Mouse (Mus musculus): ENCODE measurements at regions not wholly inside any gene's neighbourhood (a gene's known extent, or its start where the extent isn't known, plus 50 kb on each side); places are given as distances from the start of the nearest gene placed in this dataset.

DNA sequence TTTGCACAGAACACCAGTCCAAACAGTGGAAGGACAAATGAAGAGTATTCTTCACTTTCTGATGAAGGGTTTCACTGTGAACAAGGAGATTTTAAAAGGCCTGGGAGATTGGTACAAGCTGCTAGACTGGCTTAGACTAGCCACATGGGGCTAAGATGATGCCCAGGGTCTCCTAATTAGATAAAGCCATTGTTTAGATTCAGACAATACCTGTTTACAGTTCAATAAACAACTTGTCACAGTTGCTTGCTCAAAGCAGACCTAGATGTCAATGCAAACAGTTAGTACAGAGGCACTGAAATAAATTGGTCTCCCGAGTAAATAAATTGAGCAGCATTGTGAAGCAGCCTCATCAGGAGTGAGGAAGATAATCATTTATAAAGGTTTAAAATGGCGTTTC lies 359.6 kb downstream of the Rwdd3 start:
- Histone ChIP-seq H3K9me3 (no peaks in the 10 kb centered on the region), H3K9ac (no peak overlapping the region), H3K4me2 (no peak overlapping the region), H3K4me3 (no peak overlapping the region), H3K27ac (no peak overlapping the region), H3K4me1 (no peaks in the 10 kb centered on the region), H3K36me3 (no peaks in the 10 kb centered on the region), H3K27me3 (no peaks in the 10 kb centered on the region)
- no peak for ATAC-seq (ENCODE audit: insufficient number of reproducible peaks, low FRiP score, low TSS enrichment, low read depth)
- 65% methylated on average over 2 of the region's 2 CpGs for WGBS

DNA sequence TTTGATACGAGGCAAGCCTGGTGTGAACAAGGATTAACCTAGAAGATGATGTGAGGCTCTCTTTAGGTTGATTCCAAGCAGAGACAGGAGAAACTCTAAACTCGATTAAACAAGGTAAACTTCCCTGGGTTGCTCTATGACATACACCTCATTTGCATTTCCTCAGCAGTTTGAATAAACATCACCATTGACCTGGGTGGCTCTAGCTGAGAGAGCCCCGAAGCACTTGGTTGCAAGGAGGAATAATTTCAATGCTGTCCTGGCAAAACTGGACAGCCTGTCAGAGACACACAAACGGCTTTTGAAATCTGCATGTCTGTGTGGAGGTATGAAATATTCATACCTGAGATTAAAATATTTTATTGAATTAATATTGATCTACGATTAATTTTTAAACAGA lies 361.0 kb downstream of the Rwdd3 start:
- no peaks in the 10 kb centered on the region for H3K27me3 ChIP-seq
- WGBS, result 66% methylated on average over 5 of the region's 5 CpGs
- no peak overlapping the region for H3K4me2 ChIP-seq
- no peak for ATAC-seq (ENCODE audit: insufficient number of reproducible peaks, low FRiP score, low TSS enrichment, low read depth)
- H3K36me3 ChIP-seq, result no peaks in the 10 kb centered on the region
- no peaks in the 10 kb centered on the region for H3K4me1 ChIP-seq
- no peak overlapping the region for H3K4me3 ChIP-seq
- H3K9ac ChIP-seq, result no peak overlapping the region
- no peak overlapping the region for H3K27ac ChIP-seq
- no peaks in the 10 kb centered on the region for H3K9me3 ChIP-seq

DNA sequence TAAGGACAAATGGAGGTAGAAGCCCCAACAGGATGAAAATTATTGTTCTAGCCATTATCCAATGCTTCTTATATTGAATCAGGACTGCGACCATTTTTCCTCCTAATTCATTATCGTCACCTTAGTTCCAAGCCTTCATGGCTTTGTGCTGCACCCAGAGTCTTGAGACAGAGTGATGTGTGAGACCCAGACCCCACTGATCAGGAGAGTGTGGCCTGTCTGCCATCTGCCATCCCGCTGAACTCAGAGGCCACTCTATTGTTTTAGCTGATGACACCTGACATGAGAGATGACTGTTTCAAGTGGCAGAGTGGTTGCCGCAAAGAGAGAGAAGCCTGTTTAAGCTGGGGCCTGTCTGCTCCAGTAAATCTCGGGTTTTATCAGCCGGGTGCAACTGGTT lies 361.4 kb downstream of the Rwdd3 start:
- H3K9me3 ChIP-seq, result no peaks in the 10 kb centered on the region
- no peak overlapping the region for H3K4me2 ChIP-seq
- no peaks in the 10 kb centered on the region for H3K27me3 ChIP-seq
- H3K36me3 ChIP-seq, result no peaks in the 10 kb centered on the region
- ATAC-seq (ENCODE audit: insufficient number of reproducible peaks, low FRiP score, low TSS enrichment, low read depth), result no peak
- H3K9ac ChIP-seq, result no peak overlapping the region
- H3K4me3 ChIP-seq, result no peak overlapping the region
- 58% methylated on average over 6 of the region's 6 CpGs for WGBS
- H3K27ac ChIP-seq, result no peak overlapping the region
- no peaks in the 10 kb centered on the region for H3K4me1 ChIP-seq

DNA sequence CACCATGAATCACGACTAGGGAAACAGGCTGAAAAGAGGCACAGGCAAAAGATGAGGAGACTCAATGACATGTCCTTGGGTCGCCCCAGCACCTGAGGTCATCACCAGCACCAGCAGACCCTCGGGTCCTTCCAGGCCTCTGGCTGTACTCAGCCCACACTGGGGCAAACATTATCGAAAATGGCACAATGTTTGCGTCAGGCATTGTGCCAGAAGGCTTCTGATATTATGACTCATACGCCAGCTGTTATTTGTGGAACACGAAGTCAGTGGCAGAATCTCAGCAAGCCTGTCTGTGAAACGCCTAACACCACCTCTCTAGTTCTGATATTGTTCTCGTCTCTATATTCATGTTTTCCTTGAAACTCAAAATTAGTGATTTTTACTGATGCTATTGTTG lies 384.8 kb downstream of the Rwdd3 start:
- Histone ChIP-seq H3K36me3 (no peaks in the 10 kb centered on the region), H3K9me3 (no peaks in the 10 kb centered on the region), H3K4me1 (no peaks in the 10 kb centered on the region), H3K4me2 (no peak overlapping the region), H3K9ac (no peak overlapping the region), H3K4me3 (no peak overlapping the region), H3K27ac (no peak overlapping the region), H3K27me3 (no peaks in the 10 kb centered on the region)
- WGBS, result 73% methylated on average over 9 of the region's 9 CpGs
- no peak for ATAC-seq (ENCODE audit: insufficient number of reproducible peaks, low FRiP score, low TSS enrichment, low read depth)

DNA sequence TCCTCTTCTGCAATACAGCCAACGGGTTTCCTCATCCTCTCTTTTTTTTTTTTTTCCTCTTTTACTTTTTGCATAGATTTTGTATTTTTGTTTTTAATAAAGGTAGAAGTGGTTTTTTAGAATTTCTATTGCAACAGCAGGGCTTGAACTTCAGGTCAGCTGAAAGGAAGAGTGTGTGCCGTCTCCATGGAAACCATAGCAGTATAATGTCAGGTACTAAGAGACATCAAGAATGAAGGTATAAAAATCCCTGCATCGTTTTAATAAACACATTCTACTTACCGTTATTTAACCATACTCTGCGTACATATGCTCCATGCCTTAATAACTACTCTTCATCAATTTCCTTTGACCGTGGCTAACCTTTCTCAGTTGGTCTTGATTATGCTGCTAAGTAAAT lies 390.0 kb downstream of the Rwdd3 start:
- no peaks in the 10 kb centered on the region for H3K9me3 ChIP-seq
- no peak overlapping the region for H3K4me2 ChIP-seq
- H3K36me3 ChIP-seq, result no peaks in the 10 kb centered on the region
- H3K27ac ChIP-seq, result no peak overlapping the region
- no peaks in the 10 kb centered on the region for H3K4me1 ChIP-seq
- H3K27me3 ChIP-seq, result no peaks in the 10 kb centered on the region
- no peak overlapping the region for H3K9ac ChIP-seq
- 59% methylated on average over 6 of the region's 6 CpGs for WGBS
- H3K4me3 ChIP-seq, result no peak overlapping the region
- ATAC-seq (ENCODE audit: insufficient number of reproducible peaks, low FRiP score, low TSS enrichment, low read depth), result no peak

DNA sequence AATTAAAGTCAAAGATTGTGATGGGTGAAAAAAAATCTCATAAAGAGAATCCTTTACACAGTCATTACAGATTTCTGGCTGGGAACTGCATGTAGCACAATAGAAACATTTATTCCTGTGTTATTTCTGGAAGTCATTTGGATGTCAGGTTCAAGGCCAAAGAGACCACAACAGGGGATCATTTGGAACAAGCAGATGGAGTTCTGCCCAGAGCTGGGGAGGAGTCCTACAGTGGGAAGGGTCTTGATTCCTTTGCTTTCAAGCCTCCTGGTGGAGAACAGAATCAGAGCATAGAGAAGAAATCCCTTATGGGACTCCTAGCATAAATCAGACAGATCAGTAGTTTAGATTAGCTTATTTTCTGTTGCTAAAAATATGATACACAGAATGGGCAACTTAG lies 392.4 kb downstream of the Rwdd3 start:
- no peak for ATAC-seq (ENCODE audit: insufficient number of reproducible peaks, low FRiP score, low TSS enrichment, low read depth)
- no peaks in the 10 kb centered on the region for H3K27me3 ChIP-seq

DNA sequence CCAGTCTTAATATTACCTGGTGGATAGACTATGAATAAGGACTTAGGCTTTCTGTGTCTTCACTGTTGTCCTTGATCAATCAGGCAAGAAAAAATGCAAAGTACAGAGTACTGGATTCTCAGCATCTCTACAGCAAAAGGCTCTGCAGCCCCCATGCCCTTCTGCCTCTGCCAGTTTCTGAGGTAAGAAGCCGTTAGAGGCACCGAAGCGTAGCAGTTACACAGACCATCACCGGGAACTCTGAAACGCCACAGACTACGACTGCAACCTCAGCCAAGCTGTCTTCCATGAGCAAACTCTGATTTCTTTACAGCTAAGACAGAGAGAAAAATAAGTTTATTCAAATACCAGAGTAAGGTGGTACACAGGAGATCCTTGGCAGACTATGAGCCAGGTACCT lies 396.5 kb downstream of the Rwdd3 start:
- WGBS, result 90% methylated on average over 6 of the region's 6 CpGs
- no peak overlapping the region for H3K4me2 ChIP-seq
- no peak for ATAC-seq (ENCODE audit: insufficient number of reproducible peaks, low FRiP score, low TSS enrichment, low read depth)
- H3K9ac ChIP-seq, result no peak overlapping the region
- H3K27ac ChIP-seq, result no peak overlapping the region
- no peaks in the 10 kb centered on the region for H3K4me1 ChIP-seq
- no peaks in the 10 kb centered on the region for H3K36me3 ChIP-seq
- H3K9me3 ChIP-seq, result no peaks in the 10 kb centered on the region
- no peaks in the 10 kb centered on the region for H3K27me3 ChIP-seq
- no peak overlapping the region for H3K4me3 ChIP-seq

More for the DNA sequence above, 392.4 kb downstream of the Rwdd3 start:
- Histone ChIP-seq H3K27ac (no peak overlapping the region), H3K4me3 (no peak overlapping the region), H3K4me2 (no peak overlapping the region), H3K36me3 (no peaks in the 10 kb centered on the region), H3K4me1 (no peaks in the 10 kb centered on the region), H3K9ac (no peak overlapping the region), H3K9me3 (no peaks in the 10 kb centered on the region)

DNA sequence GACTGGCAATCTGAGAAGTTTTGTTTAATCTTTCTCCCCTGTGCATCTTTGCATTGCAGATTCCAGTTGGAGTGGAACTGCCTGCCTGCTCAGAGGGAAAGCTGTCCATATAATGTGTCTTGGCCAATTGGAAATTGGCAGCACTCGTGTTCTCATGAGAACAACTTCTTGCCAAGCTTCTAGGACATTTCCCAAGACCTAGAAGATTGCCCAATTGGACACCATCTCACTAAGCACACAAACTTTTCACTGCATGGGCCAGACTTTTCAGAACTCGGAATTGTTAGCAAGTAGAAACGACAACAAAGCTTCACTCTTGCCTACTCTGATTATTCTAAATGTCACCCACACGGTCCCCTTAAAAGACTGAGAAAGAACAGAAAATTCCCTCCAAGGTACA lies 409.8 kb downstream of the Rwdd3 start:
- no peak overlapping the region for H3K9ac ChIP-seq
- H3K4me3 ChIP-seq, result no peak overlapping the region
- no peak overlapping the region for H3K4me2 ChIP-seq
- H3K4me1 ChIP-seq, result no peaks in the 10 kb centered on the region
- WGBS, result 76% methylated on average over 4 of the region's 4 CpGs
- ATAC-seq (ENCODE audit: insufficient number of reproducible peaks, low FRiP score, low TSS enrichment, low read depth), result no peak
- H3K27ac ChIP-seq, result no peak overlapping the region
- H3K36me3 ChIP-seq, result no peaks in the 10 kb centered on the region
- no peaks in the 10 kb centered on the region for H3K9me3 ChIP-seq
- H3K27me3 ChIP-seq, result no peaks in the 10 kb centered on the region

DNA sequence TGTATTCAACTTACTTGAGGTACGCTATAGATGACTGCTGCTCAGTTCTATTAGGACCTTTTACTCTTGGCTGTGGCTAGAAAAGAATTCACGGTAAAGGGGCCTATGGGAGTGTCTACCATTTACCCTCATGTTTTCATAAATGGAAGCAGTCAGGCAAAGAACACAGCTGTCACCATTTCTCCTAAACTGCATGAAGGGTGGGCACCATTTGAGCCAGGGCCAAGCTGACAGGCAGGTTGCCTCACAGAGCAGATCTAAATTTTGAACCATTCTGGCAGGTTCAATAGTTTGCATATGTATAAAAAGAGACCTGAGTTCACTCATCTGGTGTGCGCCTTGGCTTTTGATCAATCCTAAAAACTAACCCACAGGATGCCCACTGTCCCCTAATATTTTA lies 410.3 kb downstream of the Rwdd3 start:
- ATAC-seq (ENCODE audit: insufficient number of reproducible peaks, low FRiP score, low TSS enrichment, low read depth), result no peak
- no peaks in the 10 kb centered on the region for H3K9me3 ChIP-seq
- no peak overlapping the region for H3K9ac ChIP-seq
- H3K4me1 ChIP-seq, result no peaks in the 10 kb centered on the region
- no peak overlapping the region for H3K27ac ChIP-seq
- H3K27me3 ChIP-seq, result no peaks in the 10 kb centered on the region
- no peaks in the 10 kb centered on the region for H3K36me3 ChIP-seq
- no peak overlapping the region for H3K4me3 ChIP-seq
- 86% methylated on average over 3 of the region's 3 CpGs for WGBS
- H3K4me2 ChIP-seq, result no peak overlapping the region

DNA sequence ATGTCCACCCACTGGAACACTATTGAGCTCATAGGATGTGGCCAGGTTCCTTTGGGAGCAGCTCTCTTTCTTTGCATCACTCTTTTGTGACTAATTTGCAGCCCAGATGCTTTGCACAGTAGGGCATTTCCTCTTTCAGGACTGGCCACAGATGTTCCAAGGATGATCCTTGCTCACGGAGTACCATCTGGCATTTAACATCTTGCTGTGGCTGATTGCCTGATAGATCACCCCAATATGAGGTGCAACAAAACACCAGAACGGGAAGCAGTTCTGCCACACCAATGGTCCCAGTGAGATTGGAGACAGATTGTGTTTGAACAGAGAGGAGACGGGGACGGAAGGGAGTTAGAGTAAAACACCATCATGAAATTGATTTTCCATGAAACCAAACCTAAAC lies 423.0 kb downstream of the Rwdd3 start:
- no peak overlapping the region for H3K4me3 ChIP-seq
- no peak overlapping the region for H3K4me2 ChIP-seq
- ATAC-seq (ENCODE audit: insufficient number of reproducible peaks, low FRiP score, low TSS enrichment, low read depth), result no peak
- H3K9me3 ChIP-seq, result no peaks in the 10 kb centered on the region
- WGBS, result 64% methylated on average over 4 of the region's 4 CpGs
- no peaks in the 10 kb centered on the region for H3K27me3 ChIP-seq
- H3K36me3 ChIP-seq, result no peaks in the 10 kb centered on the region
- no peak overlapping the region for H3K27ac ChIP-seq
- no peak overlapping the region for H3K9ac ChIP-seq
- H3K4me1 ChIP-seq, result no peaks in the 10 kb centered on the region

DNA sequence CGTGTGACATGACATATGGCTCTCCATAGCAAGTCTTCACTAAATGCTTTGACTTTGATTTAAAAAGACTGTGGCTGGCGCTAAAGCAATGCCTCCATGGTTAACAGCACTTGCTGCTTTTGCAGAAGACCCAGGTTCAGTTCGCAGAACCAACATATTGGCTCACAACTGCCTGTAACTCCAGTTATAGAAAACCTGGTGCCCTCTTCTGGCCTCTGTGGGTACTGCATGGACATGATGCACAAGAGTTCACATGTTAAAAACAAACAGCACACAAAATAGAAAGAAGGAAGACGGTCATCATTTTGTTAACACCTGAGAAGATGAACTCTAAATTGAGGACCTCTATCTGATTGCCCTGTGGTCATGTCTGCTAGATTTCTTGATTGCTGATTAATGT lies 423.8 kb downstream of the Rwdd3 start:
- H3K4me3 ChIP-seq, result no peak overlapping the region
- WGBS, result 83% methylated on average over 4 of the region's 4 CpGs
- no peak for ATAC-seq (ENCODE audit: insufficient number of reproducible peaks, low FRiP score, low TSS enrichment, low read depth)

DNA sequence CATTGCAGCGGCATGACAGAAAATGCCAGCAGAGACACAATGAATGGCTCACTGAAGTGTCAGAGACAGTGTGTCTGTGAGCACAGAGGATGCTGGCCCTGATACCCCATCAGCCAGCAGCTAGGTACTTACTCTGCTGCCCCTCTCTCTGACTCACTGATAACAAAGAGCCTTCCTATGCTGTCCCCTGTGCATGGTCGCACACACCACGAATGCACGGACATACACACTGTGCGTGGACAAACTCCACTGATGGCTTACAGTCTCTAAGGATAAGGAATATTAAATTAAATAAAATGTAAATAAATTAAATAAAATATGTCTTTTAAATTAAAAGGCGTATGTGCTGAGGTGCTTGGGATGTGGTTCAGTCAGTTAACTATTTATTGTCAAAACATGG lies 438.2 kb downstream of the Rwdd3 start:
- no peak overlapping the region for H3K4me3 ChIP-seq
- no peak for ATAC-seq (ENCODE audit: insufficient number of reproducible peaks, low FRiP score, low TSS enrichment, low read depth)
- H3K36me3 ChIP-seq, result no peaks in the 10 kb centered on the region
- no peaks in the 10 kb centered on the region for H3K27me3 ChIP-seq
- H3K4me1 ChIP-seq, result no peaks in the 10 kb centered on the region
- H3K27ac ChIP-seq, result no peak overlapping the region
- H3K9me3 ChIP-seq, result no peaks in the 10 kb centered on the region
- H3K4me2 ChIP-seq, result no peak overlapping the region
- H3K9ac ChIP-seq, result no peak overlapping the region
- WGBS, result 94% methylated on average over 6 of the region's 6 CpGs

More for the DNA sequence above, 423.8 kb downstream of the Rwdd3 start:
- no peaks in the 10 kb centered on the region for H3K36me3 ChIP-seq
- no peak overlapping the region for H3K9ac ChIP-seq
- H3K9me3 ChIP-seq, result no peaks in the 10 kb centered on the region
- no peak overlapping the region for H3K27ac ChIP-seq
- no peaks in the 10 kb centered on the region for H3K4me1 ChIP-seq
- no peak overlapping the region for H3K4me2 ChIP-seq
- no peaks in the 10 kb centered on the region for H3K27me3 ChIP-seq

DNA sequence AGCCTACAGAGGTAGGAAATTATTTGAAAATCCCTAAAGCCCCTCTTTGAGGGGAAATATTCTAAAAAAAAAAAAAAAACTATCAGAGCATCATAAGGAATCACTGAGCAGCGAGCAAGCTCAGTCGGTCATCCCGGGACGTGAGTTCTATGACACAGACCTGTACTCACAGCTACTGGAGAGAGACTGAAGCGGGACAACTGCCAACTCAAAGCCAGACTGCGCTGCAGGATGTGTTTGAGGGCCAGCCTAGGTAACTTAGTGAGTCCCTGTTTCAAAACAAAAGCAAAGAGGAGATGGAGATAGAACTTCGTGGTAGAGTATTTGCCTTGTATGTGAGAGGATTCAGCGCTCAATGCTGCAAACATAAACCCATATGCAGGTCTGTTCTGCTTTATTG lies 439.1 kb downstream of the Rwdd3 start:
- Histone ChIP-seq H3K9me3 (no peaks in the 10 kb centered on the region), H3K27ac (no peak overlapping the region), H3K4me3 (no peak overlapping the region), H3K27me3 (no peaks in the 10 kb centered on the region), H3K4me2 (no peak overlapping the region), H3K4me1 (no peaks in the 10 kb centered on the region), H3K9ac (no peak overlapping the region), H3K36me3 (no peaks in the 10 kb centered on the region)
- WGBS, result 90% methylated on average over 8 of the region's 8 CpGs
- no peak for ATAC-seq (ENCODE audit: insufficient number of reproducible peaks, low FRiP score, low TSS enrichment, low read depth)
